Mouse (Mus musculus) ES-Bruce4 (cell line): Measurements from ENCODE around the gene Ckb.

Experiments used
- CTCF ChIP-seq: IDR thresholded peaks from one replicate; pipeline ENCODE4 v1.8.1; 2011; ENCODE audit warnings: low read depth, low read length
- EP300 ChIP-seq: IDR thresholded peaks from 2 replicates; pipeline ENCODE4 v1.6.1; 2011; ENCODE audit warnings: low read depth, low read length; ENCODE audit not compliant: insufficient read depth
- POLR2A ChIP-seq: IDR thresholded peaks from one replicate; pipeline ENCODE4 v1.8.1; 2011; ENCODE audit warnings: low read length; ENCODE audit not compliant: insufficient read depth

- TF ChIP-seq EP300, result peak; percentile 54; the same call in 1 of the 2 replicates
- no peak for TF ChIP-seq CTCF
- no peak for TF ChIP-seq POLR2A
These were observed 1.7 kb downstream of the Ckb start for GRCm38 (mm10) chr12:111670371-111670971.
